Mouse (Mus musculus): ENCODE data around the gene Hic1.

DNA sequence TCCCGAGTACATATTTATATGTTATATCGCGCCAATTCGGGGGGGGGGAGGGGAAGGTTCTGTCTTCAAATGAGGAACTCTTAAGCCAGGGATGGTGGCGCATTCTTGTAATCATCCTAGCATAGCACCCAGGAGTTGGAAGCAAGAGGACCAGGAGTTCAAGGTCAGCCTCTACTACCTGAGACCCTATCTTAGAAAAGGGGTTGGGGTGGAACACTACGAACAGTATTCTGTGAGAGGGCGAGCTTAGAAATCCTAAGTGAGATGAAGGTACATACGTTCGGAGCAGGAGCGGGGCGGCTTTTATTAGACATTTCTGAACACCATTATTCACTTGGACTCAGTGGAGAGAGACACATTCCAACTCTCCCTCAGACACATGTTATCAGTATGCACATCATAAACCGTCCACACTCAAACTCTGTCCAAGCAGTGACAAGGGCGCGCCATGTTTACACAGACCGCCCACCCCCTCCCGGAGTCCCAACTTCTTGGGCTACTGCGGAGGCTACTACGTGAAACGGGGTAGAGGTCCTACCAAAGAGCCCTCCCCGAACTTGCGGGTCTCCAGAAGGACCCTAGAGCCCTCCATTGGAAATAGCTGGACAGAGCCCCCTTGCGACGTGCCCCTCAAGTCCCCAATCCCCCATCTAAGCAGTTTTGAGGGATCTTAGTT lies at the start of gene Hic1:
- TF ChIP-seq EP300 (IDR thresholded peaks at IDR 0.05; ENCODE audit: insufficient read depth, low read depth, low read length) (no peak), CTCF (IDR thresholded peaks at IDR 0.05; ENCODE audit: low read depth, low read length) (no peak)
